Mouse (Mus musculus): ENCODE data around the gene Apoe.

DNA sequence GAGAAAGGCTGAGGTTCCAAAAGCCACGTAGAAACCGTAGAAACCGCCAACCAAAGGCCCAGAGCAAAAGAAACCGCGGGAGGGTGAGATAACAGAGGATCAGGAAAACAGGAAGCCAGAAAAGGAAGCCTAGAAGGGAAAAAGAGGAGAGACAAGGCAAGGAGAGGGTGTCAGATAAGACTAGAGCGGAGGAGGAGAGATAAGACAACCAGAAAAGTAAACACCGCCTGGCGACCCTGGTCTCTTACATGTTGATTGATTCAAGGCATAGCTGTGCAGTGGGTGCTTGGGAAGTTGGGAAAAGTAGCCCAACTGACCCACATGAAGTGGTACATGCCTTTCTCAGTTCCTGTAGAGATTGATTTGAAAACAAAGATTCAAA, 3.8 kb downstream of the Apoe start:
- TF ChIP-seq CTCF (IDR thresholded peaks at IDR 0.05; ENCODE audit: low read depth, low read length) (no peak), POLR2A (IDR thresholded peaks at IDR 0.05; ENCODE audit: borderline replicate concordance, low read depth, low read length) (no peak)
